In genomic region chr11:115250405-115251090, GRCm38 (mm10) we compare ENCODE assay signal across 9 mouse cellular contexts. TPM values are rescaled to one million over a fixed set of nuclear protein-coding genes. Genes with fewer than 3 reads are reported as not detected.
A peak's percentile ranks its signal among the peaks of the same experiment; 100 is the strongest.
DNase-seq lines count a peak whose midpoint lies in the region; ATAC-seq and TF ChIP-seq lines count a peak whose summit lies in the region.
"Had no signal": no experiment of that assay in that cellular context is flagged by ENCODE, and none has a peak within 500 bp of the region (broad histone marks: within the 10 kb centered on the region; RNA-seq: fewer than 3 reads in every experiment).

No protein-coding gene starts in this region.

- no peaks in the 10 kb centered on the region for H3K36me3 ChIP-seq in lung, postnatal 0 days (ENCODE audit: insufficient read depth, low read length)
- H3K36me3 ChIP-seq in forebrain, embryonic 11.5 days (ENCODE audit: control insufficient read depth, insufficient read depth, low read length): no peaks in the 10 kb centered on the region
- H3K36me3 ChIP-seq in limb, embryonic 12.5 days: no peaks in the 10 kb centered on the region
- H3K36me3 ChIP-seq in small intestine, adult 2 months (ENCODE audit: control insufficient read depth, insufficient read depth, low read length): no peaks in the 10 kb centered on the region

- H3K4me1 ChIP-seq in lung, postnatal 0 days (ENCODE audit: insufficient read depth, low read depth, low read length): no peaks in the 10 kb centered on the region
- H3K4me1 ChIP-seq in forebrain, embryonic 11.5 days (replicated peaks; ENCODE audit: control insufficient read depth, insufficient read depth, low read length): peaks cover 3% of the 10 kb centered on the region; the same call in 1 of the 2 replicates
- H3K4me1 ChIP-seq in limb, embryonic 12.5 days (replicated peaks): peaks cover 31% of the 10 kb centered on the region
- no peaks in the 10 kb centered on the region; the same call in 1 of the 2 replicates for H3K4me1 ChIP-seq in small intestine, adult 2 months (ENCODE audit: control insufficient read depth, insufficient read depth, insufficient read length, low read length)

- peaks cover 38% of the 10 kb centered on the region for H3K27me3 ChIP-seq in lung, postnatal 0 days (replicated peaks; ENCODE audit: insufficient read depth, low read length)
- H3K27me3 ChIP-seq in forebrain, embryonic 11.5 days (ENCODE audit: control insufficient read depth, insufficient read depth, low read length): peaks cover 34% of the 10 kb centered on the region
- peaks cover 99% of the 10 kb centered on the region for H3K27me3 ChIP-seq in limb, embryonic 12.5 days
- H3K27me3 ChIP-seq in small intestine, adult 2 months (ENCODE audit: control insufficient read depth, insufficient read depth, low read length): peaks cover 29% of the 10 kb centered on the region

- no peak for ATAC-seq in lung, postnatal 0 days
- ATAC-seq in forebrain, embryonic 11.5 days (replicated peaks; ENCODE audit: low FRiP score): no peak
- ATAC-seq in limb, embryonic 12.5 days (ENCODE audit: insufficient number of reproducible peaks, insufficient read depth, low FRiP score, low TSS enrichment, low read depth): no peak

- TF ChIP-seq POLR2A in small intestine, adult 2 months (IDR thresholded peaks at IDR 0.05; ENCODE audit: low read depth, low read length): no peak

- DNase-seq in lung, postnatal 0 days (ENCODE audit: low spot score): no peak
- DNase-seq in lung, postnatal 36 days: no peak
- DNase-seq in forebrain, embryonic 11.5 days (ENCODE audit: low spot score): no peak
- no peak for DNase-seq in layer of hippocampus, adult 18-20 months (ENCODE audit: low spot score in 2 of 2)
- no peak for DNase-seq in adrenal gland, postnatal 10 days
- DNase-seq in urinary bladder, adult 18-20 months (ENCODE audit: low spot score in 2 of 2): no peak

- TF ChIP-seq EP300 in lung, postnatal 0 days (IDR thresholded peaks at IDR 0.05): no peak

- H3K27ac ChIP-seq in lung, postnatal 0 days (ENCODE audit: low read length): no peak overlapping the region
- H3K27ac ChIP-seq in forebrain, embryonic 11.5 days (ENCODE audit: low read depth, low read length): no peak overlapping the region
- no peak overlapping the region for H3K27ac ChIP-seq in limb, embryonic 12.5 days
- no peak overlapping the region for H3K27ac ChIP-seq in small intestine, adult 2 months (ENCODE audit: insufficient read depth, low read depth, low read length)

- no peaks in the 10 kb centered on the region for H3K9me3 ChIP-seq in lung, postnatal 0 days (ENCODE audit: low read length)
- no peaks in the 10 kb centered on the region for H3K9me3 ChIP-seq in forebrain, embryonic 11.5 days (ENCODE audit: control insufficient read depth, low read length)
- H3K9me3 ChIP-seq in limb, embryonic 12.5 days: no peaks in the 10 kb centered on the region

- no peak for TF ChIP-seq CTCF in lung, postnatal 0 days (IDR thresholded peaks at IDR 0.05)
- no peak for TF ChIP-seq CTCF in small intestine, adult 2 months (IDR thresholded peaks at IDR 0.05; ENCODE audit: extremely low read depth, insufficient read length, insufficient replicate concordance, low read depth, low read length)

- 4% methylated on average over 29 of the region's 36 CpGs for WGBS in lung, postnatal 0 days
- WGBS in forebrain, embryonic 11.5 days: 2% methylated on average over 36 of the region's 36 CpGs
- 2% methylated on average over 36 of the region's 36 CpGs for WGBS in limb, embryonic 12.5 days
- WGBS in small intestine, adult 2 months: 4% methylated on average over 36 of the region's 36 CpGs

- H3K4me2 ChIP-seq in lung, postnatal 0 days (replicated peaks; ENCODE audit: low read depth, low read length): peak overlapping the region; percentile 50
- peak overlapping the region; percentile 95 for H3K4me2 ChIP-seq in forebrain, embryonic 11.5 days (ENCODE audit: low read depth, low read length, severe bottlenecking)
- peak overlapping the region; percentile 74 for H3K4me2 ChIP-seq in limb, embryonic 12.5 days

- H3K9ac ChIP-seq in lung, postnatal 0 days (replicated peaks; ENCODE audit: low read depth): no peak overlapping the region
- peak overlapping the region; percentile 47 for H3K9ac ChIP-seq in forebrain, embryonic 11.5 days (ENCODE audit: low read length)
- H3K9ac ChIP-seq in limb, embryonic 12.5 days (replicated peaks): peak overlapping the region; percentile 18; the same call in 1 of the 2 replicates

- peak overlapping the region; percentile 30 for H3K4me3 ChIP-seq in lung, postnatal 0 days (ENCODE audit: low read depth, low read length)
- peak overlapping the region; percentile 44 for H3K4me3 ChIP-seq in forebrain, embryonic 11.5 days (ENCODE audit: low read depth, low read length)
- H3K4me3 ChIP-seq in limb, embryonic 12.5 days (replicated peaks): peak overlapping the region; percentile 42
- peak overlapping the region; percentile 0; the same call in 1 of the 2 replicates for H3K4me3 ChIP-seq in small intestine, adult 2 months (ENCODE audit: low read depth, low read length)

RNA-seq across cellular contexts. Expression of gene Grin2c, which starts 16.5 kb away (rescaled TPM):
- 0.11 TPM in 2 replicates for polyA plus RNA-seq in lung, postnatal 0 days (2015; fragmentation: Nextera tagmentation; extraction: Ambion mirVana)
- polyA plus RNA-seq in forebrain, embryonic 11.5 days (2014; fragmentation: Nextera tagmentation; extraction: Ambion mirVana): 0.12 TPM in 1 of 2 replicates, not detected in the other
- 0.09 and 0.21 TPM in 2 replicates for polyA plus RNA-seq in limb, embryonic 12.5 days (2016; fragmentation: Nextera tagmentation; extraction: Ambion mirVana)
- 0.10 and 0.33 TPM in 2 replicates for polyA plus RNA-seq in small intestine, adult 2 months (2012; rRNA removed)
- 10 to 100 TPM; 43.3 to 44.8 TPM for total RNA-seq in layer of hippocampus, adult 18-20 months (2021)
- under 1 TPM; 0.61 to 0.75 TPM for total RNA-seq in adrenal gland, postnatal 10 days (2021)
- polyA plus RNA-seq: gonadal fat pad, adult 2 months had no signal

RNA-seq across cellular contexts. Expression of gene Fdxr, which starts 26.3 kb away (rescaled TPM):
- polyA plus RNA-seq in lung, postnatal 0 days (2015; fragmentation: Nextera tagmentation; extraction: Ambion mirVana): 6.9 and 7.9 TPM in 2 replicates
- polyA plus RNA-seq in forebrain, embryonic 11.5 days (2014; fragmentation: Nextera tagmentation; extraction: Ambion mirVana): 13.8 and 15.6 TPM in 2 replicates
- polyA plus RNA-seq in limb, embryonic 12.5 days (2016; fragmentation: Nextera tagmentation; extraction: Ambion mirVana): 13.2 and 16.1 TPM in 2 replicates
- polyA plus RNA-seq in small intestine, adult 2 months (2012; rRNA removed): 7.8 and 12.2 TPM in 2 replicates
- total RNA-seq in layer of hippocampus, adult 18-20 months (2021): 10 to 100 TPM; 19.0 to 19.9 TPM
- 100 to 1,000 TPM; 368 to 383 TPM for total RNA-seq in adrenal gland, postnatal 10 days (2021)

RNA-seq across cellular contexts. Expression of gene Fads6, which starts 46.9 kb away (rescaled TPM):
- polyA plus RNA-seq in lung, postnatal 0 days (2015; fragmentation: Nextera tagmentation; extraction: Ambion mirVana): 0.17 and 0.24 TPM in 2 replicates
- polyA plus RNA-seq in forebrain, embryonic 11.5 days (2014; fragmentation: Nextera tagmentation; extraction: Ambion mirVana): 0.25 and 0.45 TPM in 2 replicates
- polyA plus RNA-seq in limb, embryonic 12.5 days (2016; fragmentation: Nextera tagmentation; extraction: Ambion mirVana): 0.10 and 0.15 TPM in 2 replicates
- polyA plus RNA-seq in small intestine, adult 2 months (2012; rRNA removed): 0.71 and 1.4 TPM in 2 replicates
- 10 to 100 TPM; 16.7 to 17.3 TPM for total RNA-seq in layer of hippocampus, adult 18-20 months (2021)
- 10 to 100 TPM; 12.7 to 16.1 TPM for total RNA-seq in adrenal gland, postnatal 10 days (2021)

RNA-seq across cellular contexts. Expression of gene Otop2, which starts 56.4 kb away (rescaled TPM):
- polyA plus RNA-seq in lung, postnatal 0 days (2015; fragmentation: Nextera tagmentation; extraction: Ambion mirVana): not detected in 2 replicates
- polyA plus RNA-seq in forebrain, embryonic 11.5 days (2014; fragmentation: Nextera tagmentation; extraction: Ambion mirVana): not detected in 2 replicates
- polyA plus RNA-seq in limb, embryonic 12.5 days (2016; fragmentation: Nextera tagmentation; extraction: Ambion mirVana): 0.56 TPM in 1 of 2 replicates, not detected in the other
- 0.08 and 1.3 TPM in 2 replicates for polyA plus RNA-seq in small intestine, adult 2 months (2012; rRNA removed)
- total RNA-seq in layer of hippocampus, adult 18-20 months (2021): 1 to 10 TPM in 1 of 2 experiments, under 1 TPM in 1; 0.20 to 1.0 TPM
- total RNA-seq in adrenal gland, postnatal 10 days (2021): not detected
- polyA plus RNA-seq: gonadal fat pad, adult 2 months had no signal
